Comparison of ENCODE assay signal across 9 mouse cellular contexts in genomic region chr11:19962796-19963195, GRCm38 (mm10). TPM values are rescaled to one million over a fixed set of nuclear protein-coding genes. Genes with fewer than 3 reads are reported as not detected.
A peak's percentile ranks its signal among the peaks of the same experiment; 100 is the strongest.
DNase-seq lines count a peak whose midpoint lies in the region; ATAC-seq and TF ChIP-seq lines count a peak whose summit lies in the region.
"Had no signal": no experiment of that assay in that cellular context is flagged by ENCODE, and none has a peak within 500 bp of the region (broad histone marks: within the 10 kb centered on the region; RNA-seq: fewer than 3 reads in every experiment).

No protein-coding gene starts in this region.

- no peak for DNase-seq in forebrain, postnatal 0 days
- DNase-seq in forebrain, embryonic 14.5 days (ENCODE audit: low spot score) = no peak
- DNase-seq in MEL (ENCODE audit: low read depth, low spot score) = peak; percentile 32
- DNase-seq in lung, postnatal 10 days = peak; percentile 42
- DNase-seq in B cell, adult 2 months = no peak
- DNase-seq in embryo, embryonic 10.5 days (ENCODE audit: low spot score) = no peak
- DNase-seq: cerebellum, postnatal 10 days had no signal

- H3K36me3 ChIP-seq in forebrain, postnatal 0 days (ENCODE audit: insufficient read depth) = 0 out of 2 replicates have a peak, but pooled peaks cover 6% of the 10 kb centered on the region
- H3K36me3 ChIP-seq in forebrain, embryonic 14.5 days (ENCODE audit: control insufficient read depth, insufficient read depth, low read length) = no peaks in the 10 kb centered on the region
- peaks cover 0 to 2% of the 10 kb centered on the region in 2 experiments; a peak in 3 of 4 replicates for H3K36me3 ChIP-seq in MEL (ENCODE audit: control insufficient read depth in 1 of 2, insufficient read depth in 2 of 2, low read length in 2 of 2)

- peaks cover 37% of the 10 kb centered on the region for H3K79me2 ChIP-seq in MEL (ENCODE audit: control insufficient read depth, insufficient read depth, low read length, poor library complexity)

- no peak overlapping the region for H3K27ac ChIP-seq in forebrain, postnatal 0 days (ENCODE audit: low read depth, low read length)
- no peak overlapping the region for H3K27ac ChIP-seq in forebrain, embryonic 14.5 days (ENCODE audit: low read depth, low read length)
- no peak overlapping the region for H3K27ac ChIP-seq in MEL (ENCODE audit: control insufficient read depth, low read depth, low read length)

- WGBS in forebrain, postnatal 0 days = 49% methylated on average over 5 of the region's 5 CpGs
- 52% methylated on average over 5 of the region's 5 CpGs for WGBS in forebrain, embryonic 14.5 days

- no peak for TF ChIP-seq EP300 in MEL (IDR thresholded peaks at IDR 0.05; ENCODE audit: low read depth in 1 of 2, low read length in 2 of 2)

- no peak overlapping the region for H3K9ac ChIP-seq in forebrain, postnatal 0 days
- no peak overlapping the region for H3K9ac ChIP-seq in forebrain, embryonic 14.5 days (ENCODE audit: low read length)
- no peak overlapping the region for H3K9ac ChIP-seq in MEL (ENCODE audit: control insufficient read depth, low read depth, low read length, poor library complexity, severe bottlenecking)

- H3K4me2 ChIP-seq in forebrain, postnatal 0 days (ENCODE audit: low read depth) = no peak overlapping the region
- H3K4me2 ChIP-seq in forebrain, embryonic 14.5 days (ENCODE audit: low read length) = no peak overlapping the region

- ATAC-seq in forebrain, postnatal 0 days = peak; percentile 38; the same call in 1 of the 2 replicates
- no peak for ATAC-seq in forebrain, embryonic 14.5 days
- peak; percentile 59 for ATAC-seq in inflammation-experienced regulatory T-cells, adult 6 months
- ATAC-seq in erythroid progenitor cell, adult 5-6 weeks (replicated peaks; ENCODE audit: low FRiP score, poor library complexity, severe bottlenecking) = no peak

- H3K4me3 ChIP-seq in forebrain, postnatal 0 days (ENCODE audit: low read depth, low read length) = no peak overlapping the region
- no peak overlapping the region for H3K4me3 ChIP-seq in forebrain, embryonic 14.5 days (ENCODE audit: low read depth, low read length)
- H3K4me3 ChIP-seq in MEL (ENCODE audit: control insufficient read depth in 1 of 2, insufficient read depth in 1 of 2, low read depth in 2 of 2, low read length in 2 of 2) = no peak overlapping the region

- no peak for TF ChIP-seq RAD21 in MEL (IDR thresholded peaks at IDR 0.05; ENCODE audit: low read depth, low read length)

- no peak for TF ChIP-seq POLR2A in MEL (IDR thresholded peaks at IDR 0.05; ENCODE audit: control insufficient read depth in 1 of 2, insufficient read depth in 1 of 2, low read depth in 1 of 2, low read length in 2 of 2, poor library complexity in 1 of 2)

- TF ChIP-seq CTCF in forebrain, postnatal 0 days (IDR thresholded peaks at IDR 0.05; ENCODE audit: low read depth) = no peak
- no peak for TF ChIP-seq CTCF in MEL (IDR thresholded peaks at IDR 0.05 in 2 of 3, conservative IDR thresholded peaks at IDR 0.05 in 1 of 3; ENCODE audit: control insufficient read depth in 1 of 3, insufficient read depth in 1 of 3, low read depth in 2 of 3, low read length in 3 of 3, poor library complexity in 1 of 3, severe bottlenecking in 1 of 3)

- H3K4me1 ChIP-seq in forebrain, postnatal 0 days (ENCODE audit: insufficient read depth) = no peaks in the 10 kb centered on the region
- no peaks in the 10 kb centered on the region for H3K4me1 ChIP-seq in forebrain, embryonic 14.5 days (ENCODE audit: control insufficient read depth, insufficient read depth, low read length)
- peaks cover 3 to 5% of the 10 kb centered on the region in 2 experiments; a peak in 1 of 4 replicates for H3K4me1 ChIP-seq in MEL (ENCODE audit: control insufficient read depth in 1 of 2, insufficient read depth in 2 of 2, low read length in 2 of 2)

- no peaks in the 10 kb centered on the region for H3K27me3 ChIP-seq in forebrain, postnatal 0 days (ENCODE audit: insufficient read depth, low read length)
- no peaks in the 10 kb centered on the region for H3K27me3 ChIP-seq in forebrain, embryonic 14.5 days (replicated peaks; ENCODE audit: control insufficient read depth, insufficient read depth, low read length)
- H3K27me3 ChIP-seq in MEL (ENCODE audit: control insufficient read depth in 1 of 2, insufficient read depth in 2 of 2, low read length in 2 of 2) = no peaks in the 10 kb centered on the region

- no peaks in the 10 kb centered on the region for H3K9me3 ChIP-seq in forebrain, postnatal 0 days (ENCODE audit: low read length)
- H3K9me3 ChIP-seq in forebrain, embryonic 14.5 days (replicated peaks; ENCODE audit: control insufficient read depth, low read length) = no peaks in the 10 kb centered on the region
- H3K9me3 ChIP-seq in MEL (replicated peaks; ENCODE audit: insufficient read depth, low read length) = no peaks in the 10 kb centered on the region

TF ChIP-seq in MEL, 35 proteins besides CTCF, POLR2A, EP300 and RAD21:
- TF ChIP-seq RCOR1 (IDR thresholded peaks at IDR 0.05; ENCODE audit: low read depth, low read length) (no peak), UBTF (IDR thresholded peaks at IDR 0.05; ENCODE audit: borderline replicate concordance, insufficient read depth, low read depth, low read length) (no peak), MAFK (IDR thresholded peaks at IDR 0.05; ENCODE audit: borderline replicate concordance, low read depth, low read length) (no peak), ZC3H11A (IDR thresholded peaks at IDR 0.05; ENCODE audit: low read depth, low read length) (no peak), JUND (IDR thresholded peaks at IDR 0.05; ENCODE audit: low read depth, low read length) (no peak), MYB (IDR thresholded peaks at IDR 0.05; ENCODE audit: low read depth, low read length) (no peak), TBP (IDR thresholded peaks at IDR 0.05; ENCODE audit: low read depth, low read length) (no peak), ETS1 (IDR thresholded peaks at IDR 0.05; ENCODE audit: low read depth, low read length) (no peak), MAX (IDR thresholded peaks at IDR 0.05; ENCODE audit: low read length) (no peak), TCF12 (IDR thresholded peaks at IDR 0.05; ENCODE audit: low read depth, low read length) (no peak), SIN3A (IDR thresholded peaks at IDR 0.05; ENCODE audit: low read length) (no peak), TAL1 (IDR thresholded peaks at IDR 0.05; ENCODE audit: low read length) (no peak), NELFE (IDR thresholded peaks at IDR 0.05; ENCODE audit: low read depth, low read length) (no peak), MEF2A (IDR thresholded peaks at IDR 0.05; ENCODE audit: extremely low read depth, insufficient replicate concordance, low read depth, low read length, poor library complexity, severe bottlenecking) (no peak), BHLHE40 (IDR thresholded peaks at IDR 0.05; ENCODE audit: borderline replicate concordance, low read depth, low read length) (no peak), POLR2AphosphoS2 (IDR thresholded peaks at IDR 0.05; ENCODE audit: low read length) (no peak), ZKSCAN1 (IDR thresholded peaks at IDR 0.05; ENCODE audit: low read depth, low read length) (no peak; the same call in 1 of the 2 replicates), NRF1 (IDR thresholded peaks at IDR 0.05; ENCODE audit: insufficient read depth, low read depth, low read length, poor library complexity, severe bottlenecking) (no peak), SMC3 (IDR thresholded peaks at IDR 0.05; ENCODE audit: low read depth, low read length) (no peak)
TF ChIP-seq in MEL: peak in this region for 0.

RNA-seq across cellular contexts. Expression of gene Spred2, which starts 38.6 kb away (rescaled TPM):
- 12.0 and 15.5 TPM in 2 replicates for total RNA-seq in forebrain, postnatal 0 days (2014; rRNA removed)
- 6.7 and 9.1 TPM in 2 replicates for polyA plus RNA-seq in forebrain, postnatal 0 days (2015; fragmentation: Nextera tagmentation; extraction: Ambion mirVana)
- polyA plus RNA-seq in forebrain, embryonic 14.5 days (2014; fragmentation: Nextera tagmentation; extraction: Ambion mirVana) = 5.4 and 6.5 TPM in 2 replicates
- total RNA-seq in MEL (2012; rRNA removed) = 7.8 and 10.8 TPM in 2 replicates
- polyA plus RNA-seq in MEL (2012; ENCODE audit: insufficient read depth in 1 of 2, insufficient read length in 2 of 2, low read depth in 1 of 2, low replicate concordance in 2 of 2, missing spikeins in 1 of 2) = 10 to 100 TPM; 25.9 to 76.0 TPM
- 1 to 10 TPM; 3.4 to 5.0 (median 4.3) TPM for polyA plus RNA-seq in inflammation-experienced regulatory T-cells, adult 6 months (2017; shearing (Covaris generic))
- total RNA-seq in erythroid progenitor cell, adult 5-6 weeks (2015; ENCODE audit: low replicate concordance) = 4.0 and 10.5 TPM in 2 replicates
- 1.0 and 1.6 TPM in 2 replicates for total RNA-seq in erythroid progenitor cell, adult 5-6 weeks (2017; ENCODE audit: low replicate concordance)

Comparison
In these comparisons a context has a peak if more than half of its experiments do, and no peak if none do; other contexts are left out.
1. ATAC-seq: peak in forebrain, postnatal 0 days (single experiment) and inflammation-experienced regulatory T-cells, adult 6 months (single experiment); none in forebrain, embryonic 14.5 days (single experiment) and erythroid progenitor cell, adult 5-6 weeks (single experiment).
2. DNase-seq: peak in MEL (single experiment) and lung, postnatal 10 days (single experiment); none in forebrain, postnatal 0 days (single experiment), forebrain, embryonic 14.5 days (single experiment), B cell, adult 2 months (0 of 2) and embryo, embryonic 10.5 days (single experiment).